Mouse (Mus musculus) kidney, adult 2 months (tissue): ENCODE data around the gene Bex4. TPM values are rescaled to one million over a fixed set of nuclear protein-coding genes. Genes with fewer than 3 reads are reported as not detected.
A peak's percentile ranks its signal among the peaks of the same experiment; 100 is the strongest.
"Not testable (repeated sequence)": the region's sequence is repeated elsewhere in the genome, so short reads cannot be mapped to it uniquely, and the experiment has no call there.

Experiments used
- DNase-seq: peaks from one replicate; pipeline ENCODE4 v3.0.0; 2021
- H3K27ac ChIP-seq: fragments of 200-500 bp; 2 replicates; pipeline ENCODE4 v1.5.1; 2012; ENCODE audit warnings: low read depth, low read length, control low read depth, inconsistent platforms; ENCODE audit not compliant: insufficient read depth
- H3K27me3 ChIP-seq: fragments of 200-500 bp; replicated peaks from 2 replicates; pipeline ENCODE4 v1.6.1; 2012; ENCODE audit warnings: mild to moderate bottlenecking, moderate library complexity, low read length, inconsistent platforms; ENCODE audit not compliant: control insufficient read depth, insufficient read depth
- H3K36me3 ChIP-seq: fragments of 200-500 bp; 2 replicates; pipeline ENCODE4 v1.6.1; 2012; ENCODE audit warnings: mild to moderate bottlenecking, moderate library complexity, low read length, inconsistent platforms; ENCODE audit not compliant: control insufficient read depth, insufficient read depth
- H3K4me1 ChIP-seq: fragments of 200-500 bp; 2 replicates; pipeline ENCODE4 v1.6.1; 2011; ENCODE audit warnings: low read length; ENCODE audit not compliant: control insufficient read depth, insufficient read depth
- H3K4me3 ChIP-seq: fragments of 200-500 bp; 2 replicates; pipeline ENCODE4 v1.5.1; 2011; ENCODE audit warnings: mild to moderate bottlenecking, low read depth, low read length, control low read depth; ENCODE audit not compliant: insufficient read depth
- CTCF ChIP-seq: fragments of 200-500 bp; conservative IDR thresholded peaks from 2 replicates; pipeline ENCODE4 v1.5.1; 2011; ENCODE audit warnings: low read depth, mild to moderate bottlenecking, control low read depth, low read length, moderate library complexity, mixed read lengths; ENCODE audit not compliant: insufficient read depth, insufficient read length
- POLR2A ChIP-seq: fragments of 200-500 bp; IDR thresholded peaks from one replicate; pipeline ENCODE4 v1.6.1; 2011; ENCODE audit warnings: low read depth, low read length, control low read depth
- WGBS: fragments of 180-500 bp; shearing (Covaris S2); methylation state at CpG from one replicate; pipeline ENCODE4 v1.1.7; 2018; 5-methylcytosine and 5-hydroxymethylcytosine counted together
- polyA plus RNA-seq: library from polyadenylated mRNA; depleted of rRNA; stranded (reverse); fragments of >200 nt; gene quantifications from 2 replicates; pipeline ENCODE4 v1.2.3, GENCODE M21; 2012; rRNA removed

Bex4 gene
- polyA plus RNA-seq = 6.5 and 13.6 TPM in 2 replicates

DNA sequence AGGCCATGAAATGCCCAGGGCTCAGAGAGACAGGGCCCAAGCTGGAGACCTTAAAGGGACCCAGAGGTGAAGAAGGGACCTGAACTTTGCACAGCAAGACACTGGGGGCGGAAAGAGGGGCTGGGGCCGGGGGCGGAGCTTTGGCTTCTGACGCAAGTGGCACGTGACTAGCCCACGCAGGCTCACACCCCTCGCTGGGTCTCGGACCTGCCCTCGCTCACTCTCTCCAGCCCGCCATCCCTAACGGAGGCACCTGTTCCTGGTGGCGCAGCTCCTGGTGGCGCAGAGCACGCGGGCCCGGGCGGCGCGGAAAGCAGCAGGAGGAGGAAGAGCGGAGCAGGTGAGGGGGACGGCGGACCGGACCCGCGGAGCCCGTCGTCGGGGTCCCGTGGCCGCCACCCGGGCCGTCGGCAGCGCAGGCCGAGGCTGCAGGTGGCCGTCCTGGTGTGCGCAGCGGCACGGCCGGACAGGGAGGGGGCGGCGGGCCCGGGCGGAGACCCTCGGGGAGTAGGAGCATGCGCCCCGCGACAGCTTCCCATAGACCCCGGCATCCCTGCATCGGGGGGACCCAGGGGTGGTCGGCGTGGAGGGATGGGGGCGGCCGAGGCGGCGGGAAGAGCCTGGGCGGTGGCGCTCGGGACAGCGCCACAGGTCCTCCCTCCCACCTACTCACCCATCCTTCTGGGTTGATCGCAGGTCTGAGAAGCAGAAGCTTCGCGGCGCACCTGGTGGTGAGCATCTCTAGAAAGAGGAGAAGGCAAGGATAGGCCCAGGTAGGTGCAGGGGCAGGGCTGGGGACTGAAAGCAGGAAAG is at the start of gene Bex4:
TSS of gene Bex4 (plus strand) at position 170 of the 813 bp plus-strand sequence.
- H3K27ac ChIP-seq, H3K36me3 ChIP-seq, H3K4me3 ChIP-seq, H3K27me3 ChIP-seq, DNase-seq, H3K4me1 ChIP-seq: not testable (repeated sequence)
- 0% methylated on average over 18 of the region's 64 CpGs for WGBS

DNA sequence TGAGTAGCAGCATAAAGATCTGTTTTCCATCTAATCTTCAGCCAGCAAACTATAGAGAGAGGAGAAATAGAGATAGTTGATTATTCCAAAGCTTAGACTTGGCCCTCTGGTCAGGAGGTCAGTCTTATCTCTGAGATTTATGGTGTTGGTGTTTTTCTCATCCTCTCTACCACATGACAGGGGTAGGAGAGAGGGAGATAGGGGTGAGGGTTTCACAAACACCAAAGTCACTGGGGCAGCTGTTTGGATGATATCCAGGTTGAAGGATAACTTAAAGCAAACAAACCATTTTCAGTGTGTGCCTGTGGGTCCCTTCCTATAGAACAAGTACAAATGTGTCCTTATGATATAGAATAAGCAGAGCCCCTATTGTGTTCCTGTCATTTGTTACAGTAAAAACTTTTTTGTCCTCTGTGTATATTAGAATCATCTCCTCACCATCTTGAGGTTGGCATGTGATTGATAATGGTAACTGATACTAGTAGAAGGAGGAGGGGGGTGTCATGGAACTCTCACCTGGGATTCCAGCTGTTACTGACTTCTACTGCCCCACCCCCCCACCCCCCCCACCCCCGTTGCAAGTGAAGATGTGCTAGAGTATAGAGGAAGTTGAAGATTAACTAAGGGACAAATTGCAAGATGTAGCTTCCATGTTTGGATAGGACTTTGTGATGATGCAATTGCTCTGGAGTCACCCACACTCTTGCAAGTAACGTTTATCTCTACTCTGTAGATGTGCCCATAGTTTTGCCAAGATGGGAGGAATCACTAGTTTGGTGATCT is 46.1 kb upstream of the Bex4 start:
- TF ChIP-seq POLR2A (no peak), CTCF (no peak)
- H3K36me3 ChIP-seq = no peaks in the 10 kb centered on the region
- WGBS = 30% methylated on average over 2 of the region's 2 CpGs
- DNase-seq = no peak
- no peaks in the 10 kb centered on the region for H3K4me1 ChIP-seq
- H3K27ac ChIP-seq = no peak overlapping the region
- no peaks in the 10 kb centered on the region for H3K27me3 ChIP-seq
- no peak overlapping the region for H3K4me3 ChIP-seq

DNA sequence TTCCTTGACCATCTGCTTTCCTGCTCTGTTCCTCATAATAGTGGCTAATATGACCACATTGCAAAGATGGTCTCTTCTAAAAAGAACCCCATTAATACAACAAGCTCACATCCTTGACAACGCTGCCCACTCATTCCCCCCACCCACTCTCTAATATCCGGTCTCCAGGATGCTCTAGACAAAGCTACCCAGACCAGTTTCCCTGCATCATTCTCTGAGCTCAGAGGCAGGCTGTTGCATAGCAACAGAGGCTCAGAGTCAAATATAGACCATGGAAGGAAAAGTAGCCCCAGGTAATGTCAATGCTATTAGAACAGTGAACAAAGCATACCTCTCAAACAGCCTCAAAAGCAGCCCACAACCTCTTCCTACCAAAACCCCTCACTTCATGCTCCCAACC is 44.4 kb upstream of the Bex4 start:
- H3K4me1 ChIP-seq = no peaks in the 10 kb centered on the region
- H3K27ac ChIP-seq = no peak overlapping the region
- WGBS = 46% methylated on average over 2 of the region's 2 CpGs
- H3K4me3 ChIP-seq = no peak overlapping the region
- TF ChIP-seq CTCF (no peak), POLR2A (no peak)
- H3K36me3 ChIP-seq = no peaks in the 10 kb centered on the region
- no peaks in the 10 kb centered on the region for H3K27me3 ChIP-seq
- no peak for DNase-seq

DNA sequence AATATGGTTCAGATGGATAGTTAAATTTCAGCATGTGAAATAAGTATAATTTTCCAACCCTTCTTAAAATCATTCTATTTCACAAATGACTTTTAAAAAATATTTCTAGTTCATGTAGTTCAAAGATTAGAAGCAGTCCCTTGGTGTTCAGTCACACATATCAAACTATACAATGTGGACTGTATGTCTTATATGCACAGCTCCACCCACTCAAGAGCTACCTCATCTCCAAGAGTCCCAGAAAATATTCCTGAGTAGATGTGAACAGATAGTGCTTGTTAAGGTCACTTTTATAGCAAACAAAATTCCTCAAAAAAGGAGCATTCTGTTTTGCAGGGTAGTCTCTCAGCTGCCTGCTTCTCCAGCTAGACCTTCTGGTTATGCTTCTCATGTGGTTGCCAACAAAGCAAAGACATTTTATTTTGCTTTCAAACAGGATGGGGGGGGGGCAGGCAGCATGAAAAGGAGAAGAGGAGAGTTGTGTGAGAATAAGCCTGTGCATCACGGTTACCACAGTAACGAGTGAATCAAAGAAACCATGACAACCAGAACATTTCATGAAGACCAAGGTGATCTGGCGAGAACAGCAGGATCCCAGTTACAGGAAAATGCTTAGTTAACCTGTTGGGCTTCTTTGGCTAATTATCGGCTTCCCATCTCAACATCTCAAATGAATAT is 34.6 kb upstream of the Bex4 start:
- no peaks in the 10 kb centered on the region for H3K27me3 ChIP-seq
- H3K4me1 ChIP-seq = no peaks in the 10 kb centered on the region
- no peak for DNase-seq
- WGBS = 72% methylated on average over 4 of the region's 4 CpGs
- no peak overlapping the region for H3K4me3 ChIP-seq
- TF ChIP-seq POLR2A (no peak), CTCF (no peak)
- H3K27ac ChIP-seq = no peak overlapping the region
- H3K36me3 ChIP-seq = no peaks in the 10 kb centered on the region

DNA sequence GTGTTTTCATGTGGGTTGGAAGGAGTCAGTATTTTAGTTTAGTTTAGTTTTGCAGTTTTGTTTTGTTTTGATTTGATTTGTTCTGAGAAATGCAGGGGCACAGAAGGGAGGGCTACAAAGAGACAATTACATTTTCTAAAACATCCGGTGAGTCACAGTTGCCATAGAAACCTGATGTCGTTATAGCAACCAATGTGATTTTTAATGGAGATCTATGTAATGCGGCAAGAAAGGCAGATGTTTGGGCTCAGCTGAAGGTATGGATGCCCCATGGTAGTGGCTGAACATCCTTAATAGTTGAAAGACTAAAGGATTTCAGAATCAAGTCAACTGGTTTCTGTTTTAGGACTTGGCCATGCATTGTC is 34.1 kb upstream of the Bex4 start:
- Histone ChIP-seq H3K27ac (no peak overlapping the region), H3K4me1 (no peaks in the 10 kb centered on the region), H3K27me3 (no peaks in the 10 kb centered on the region), H3K36me3 (no peaks in the 10 kb centered on the region), H3K4me3 (no peak overlapping the region)
- TF ChIP-seq CTCF (no peak), POLR2A (no peak)
- no peak for DNase-seq
- WGBS = 53% methylated on average over 3 of the region's 3 CpGs

DNA sequence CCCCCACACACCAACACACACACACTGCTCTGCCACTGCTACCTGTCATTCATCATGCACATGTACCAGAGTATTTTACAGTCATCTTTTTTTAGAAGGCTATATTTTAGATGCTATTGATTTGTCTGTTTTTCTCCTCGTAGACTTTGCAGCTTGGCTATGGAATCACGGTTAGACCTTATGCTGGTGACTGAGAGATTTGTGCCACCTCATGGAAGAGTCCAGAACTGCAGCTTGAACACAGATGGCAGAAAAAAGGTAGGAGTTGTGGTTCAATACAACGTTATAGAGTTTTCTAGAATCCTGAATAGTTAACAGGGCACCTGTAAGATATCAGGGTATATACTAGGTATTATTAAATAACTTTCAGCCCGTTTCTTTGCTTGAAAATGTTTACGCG is 30.9 kb upstream of the Bex4 start:
- Histone ChIP-seq H3K27ac (no peak overlapping the region), H3K4me3 (no peak overlapping the region), H3K27me3 (no peaks in the 10 kb centered on the region), H3K36me3 (no peaks in the 10 kb centered on the region), H3K4me1 (no peaks in the 10 kb centered on the region)
- 30% methylated on average over 6 of the region's 6 CpGs for WGBS
- no peak for TF ChIP-seq POLR2A
- peak; percentile 47 for TF ChIP-seq CTCF
- peak; percentile 42 for DNase-seq

DNA sequence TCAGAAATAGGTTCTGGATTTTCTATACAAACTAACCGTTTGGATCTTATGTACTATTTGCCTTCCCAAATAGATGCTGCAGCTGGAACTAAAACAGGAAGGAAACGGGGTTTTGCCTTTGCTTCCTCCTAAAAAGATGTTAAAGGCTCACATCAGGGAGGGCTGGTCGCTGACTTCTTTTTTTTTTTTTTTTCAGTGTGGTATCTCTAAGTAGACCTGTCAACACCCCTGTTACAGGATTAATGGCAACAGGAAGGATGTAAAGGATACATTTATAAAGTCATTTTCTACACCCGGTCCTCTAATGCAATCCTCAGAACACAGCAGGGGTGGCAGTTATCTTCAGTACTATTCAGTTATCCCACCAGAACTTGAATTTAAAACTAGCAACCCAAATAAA is 23.8 kb upstream of the Bex4 start:
- no peak for DNase-seq
- no peak overlapping the region for H3K4me3 ChIP-seq
- no peak for TF ChIP-seq POLR2A
- no peak for TF ChIP-seq CTCF
- no peaks in the 10 kb centered on the region for H3K36me3 ChIP-seq
- H3K27ac ChIP-seq = no peak overlapping the region
- H3K4me1 ChIP-seq = no peaks in the 10 kb centered on the region
- 20% methylated on average over 4 of the region's 4 CpGs for WGBS
- H3K27me3 ChIP-seq = no peaks in the 10 kb centered on the region
